ENCODE assay signal across 9 mouse cellular contexts in the genomic region with DNA sequence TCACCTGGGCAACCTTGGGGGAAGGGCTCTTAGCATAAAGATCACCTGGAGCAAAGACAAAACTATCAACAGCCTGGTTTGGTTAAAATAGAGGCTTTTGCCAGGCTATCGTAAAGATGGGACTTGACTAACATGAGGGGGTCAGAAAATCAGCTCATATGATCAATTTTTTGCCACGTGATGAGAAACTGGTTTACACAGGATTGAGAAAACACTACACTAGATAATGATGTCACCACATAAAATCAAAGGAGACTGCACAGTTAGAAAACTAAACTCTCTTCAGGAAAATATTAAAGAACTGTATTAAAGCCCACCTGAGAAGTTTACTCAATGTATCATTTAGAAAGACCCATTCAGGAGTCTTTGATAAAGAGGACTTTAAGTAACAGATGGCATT. TPM values are rescaled to one million over a fixed set of nuclear protein-coding genes. Genes with fewer than 3 reads are reported as not detected.
A peak's percentile ranks its signal among the peaks of the same experiment; 100 is the strongest.
DNase-seq lines count a peak whose midpoint lies in the region; ATAC-seq lines count a peak whose summit lies in the region.
"Had no signal": no experiment of that assay in that cellular context is flagged by ENCODE, and none has a peak within 500 bp of the region (broad histone marks: within the 10 kb centered on the region; RNA-seq: fewer than 3 reads in every experiment).

No protein-coding gene starts in this region.

- H3K4me3 ChIP-seq in lung, embryonic 15.5 days: peak overlapping the region; percentile 97
- peak overlapping the region; percentile 72 for H3K4me3 ChIP-seq in forebrain, embryonic 11.5 days (ENCODE audit: low read depth, low read length)
- H3K4me3 ChIP-seq in limb, embryonic 11.5 days (ENCODE audit: low read depth, low read length): peak overlapping the region; percentile 85
- peak overlapping the region; percentile 89 for H3K4me3 ChIP-seq in neural tube, embryonic 15.5 days (replicated peaks)

- H3K27ac ChIP-seq in lung, embryonic 15.5 days: no peak overlapping the region
- H3K27ac ChIP-seq in forebrain, embryonic 11.5 days (ENCODE audit: low read depth, low read length): no peak overlapping the region
- H3K27ac ChIP-seq in limb, embryonic 11.5 days (replicated peaks; ENCODE audit: low read depth, low read length): no peak overlapping the region
- no peak overlapping the region for H3K27ac ChIP-seq in neural tube, embryonic 15.5 days (replicated peaks)

- no peaks in the 10 kb centered on the region for H3K9me3 ChIP-seq in lung, embryonic 15.5 days
- no peaks in the 10 kb centered on the region for H3K9me3 ChIP-seq in forebrain, embryonic 11.5 days (ENCODE audit: control insufficient read depth, low read length)
- H3K9me3 ChIP-seq in limb, embryonic 11.5 days (ENCODE audit: control insufficient read depth, low read length): no peaks in the 10 kb centered on the region
- H3K9me3 ChIP-seq in neural tube, embryonic 15.5 days (replicated peaks): no peaks in the 10 kb centered on the region

- no peaks in the 10 kb centered on the region for H3K36me3 ChIP-seq in lung, embryonic 15.5 days
- no peaks in the 10 kb centered on the region for H3K36me3 ChIP-seq in forebrain, embryonic 11.5 days (ENCODE audit: control insufficient read depth, insufficient read depth, low read length)
- H3K36me3 ChIP-seq in limb, embryonic 11.5 days (ENCODE audit: control insufficient read depth, insufficient read depth, low read length): peaks cover 3% of the 10 kb centered on the region; the same call in 1 of the 2 replicates
- no peaks in the 10 kb centered on the region for H3K36me3 ChIP-seq in neural tube, embryonic 15.5 days

- peak overlapping the region; percentile 99; the same call in 1 of the 2 replicates for H3K9ac ChIP-seq in lung, embryonic 15.5 days
- H3K9ac ChIP-seq in forebrain, embryonic 11.5 days (ENCODE audit: low read length): no peak overlapping the region
- no peak overlapping the region for H3K9ac ChIP-seq in limb, embryonic 11.5 days (ENCODE audit: low read length)
- H3K9ac ChIP-seq in neural tube, embryonic 15.5 days (replicated peaks): peak overlapping the region; percentile 96; the same call in 1 of the 2 replicates

- WGBS in lung, embryonic 15.5 days: 38% methylated on average over 2 of the region's 2 CpGs
- WGBS in forebrain, embryonic 11.5 days: 61% methylated on average over 2 of the region's 2 CpGs
- 63% methylated on average over 2 of the region's 2 CpGs for WGBS in limb, embryonic 11.5 days
- WGBS in neural tube, embryonic 15.5 days: 55% methylated on average over 2 of the region's 2 CpGs

- DNase-seq in lung, postnatal 10 days: no peak
- DNase-seq in forebrain, embryonic 11.5 days (ENCODE audit: low spot score): no peak
- DNase-seq in limb, embryonic 11.5 days (ENCODE audit: low spot score): no peak
- DNase-seq in right cerebral cortex, postnatal 14 days: no peak
- DNase-seq in gastrocnemius, postnatal 36 days: no peak
- DNase-seq: thymus, postnatal 25 days had no signal

- intact Hi-C loops in gastrocnemius, postnatal 36 days (cut with DNase I): loop anchor here (5.0 kb wide), 1 partner anchor 33 kb away; no protein-coding TSS in a partner anchor

- no peak for ATAC-seq in lung, embryonic 15.5 days (ENCODE audit: borderline replicate concordance, extremely low read depth, low FRiP score, low TSS enrichment)
- ATAC-seq in forebrain, embryonic 11.5 days (replicated peaks; ENCODE audit: low FRiP score): no peak
- no peak for ATAC-seq in limb, embryonic 11.5 days (ENCODE audit: insufficient number of reproducible peaks, low FRiP score, low TSS enrichment, low read depth)
- no peak for ATAC-seq in neural tube, embryonic 15.5 days (ENCODE audit: low FRiP score)

- H3K27me3 ChIP-seq in lung, embryonic 15.5 days: no peaks in the 10 kb centered on the region
- no peaks in the 10 kb centered on the region for H3K27me3 ChIP-seq in forebrain, embryonic 11.5 days (ENCODE audit: control insufficient read depth, insufficient read depth, low read length)
- no peaks in the 10 kb centered on the region for H3K27me3 ChIP-seq in limb, embryonic 11.5 days (ENCODE audit: control insufficient read depth, insufficient read depth, low read length)
- no peaks in the 10 kb centered on the region for H3K27me3 ChIP-seq in neural tube, embryonic 15.5 days (replicated peaks)

- H3K4me1 ChIP-seq in lung, embryonic 15.5 days: peaks cover 8% of the 10 kb centered on the region; the same call in 1 of the 2 replicates
- peaks cover 5% of the 10 kb centered on the region; the same call in 1 of the 2 replicates for H3K4me1 ChIP-seq in forebrain, embryonic 11.5 days (replicated peaks; ENCODE audit: control insufficient read depth, insufficient read depth, low read length)
- H3K4me1 ChIP-seq in limb, embryonic 11.5 days (ENCODE audit: control insufficient read depth, insufficient read depth, low read length): 0 out of 2 replicates have a peak, but pooled peaks cover 3% of the 10 kb centered on the region
- peaks cover 26% of the 10 kb centered on the region for H3K4me1 ChIP-seq in neural tube, embryonic 15.5 days

- H3K4me2 ChIP-seq in lung, embryonic 15.5 days: peak overlapping the region; percentile 68
- H3K4me2 ChIP-seq in forebrain, embryonic 11.5 days (ENCODE audit: low read depth, low read length, severe bottlenecking): peak overlapping the region; percentile 70; the same call in 1 of the 2 replicates
- H3K4me2 ChIP-seq in limb, embryonic 11.5 days (ENCODE audit: low read depth, severe bottlenecking): peak overlapping the region; percentile 70
- peak overlapping the region; percentile 64 for H3K4me2 ChIP-seq in neural tube, embryonic 15.5 days

RNA-seq across cellular contexts. Expression of a gene that starts 9.4 kb away (rescaled TPM):
- polyA plus RNA-seq in lung, embryonic 15.5 days (2015; fragmentation: Nextera tagmentation; extraction: Ambion mirVana): 41.3 and 43.3 TPM in 2 replicates
- 45.1 and 49.4 TPM in 2 replicates for polyA plus RNA-seq in forebrain, embryonic 11.5 days (2014; fragmentation: Nextera tagmentation; extraction: Ambion mirVana)
- 36.1 and 36.9 TPM in 2 replicates for polyA plus RNA-seq in limb, embryonic 11.5 days (2014; fragmentation: Nextera tagmentation; extraction: Ambion mirVana)
- 58.1 and 67.8 TPM in 2 replicates for polyA plus RNA-seq in neural tube, embryonic 15.5 days (2015; fragmentation: Nextera tagmentation; extraction: Ambion mirVana)
- 100 to 1,000 TPM; 122 to 129 TPM for total RNA-seq in gastrocnemius, postnatal 36 days (2021)

RNA-seq across cellular contexts. Expression of a gene that starts 56.0 kb away (rescaled TPM):
- not detected in 2 replicates for polyA plus RNA-seq in lung, embryonic 15.5 days (2015; fragmentation: Nextera tagmentation; extraction: Ambion mirVana)
- not detected in 2 replicates for polyA plus RNA-seq in forebrain, embryonic 11.5 days (2014; fragmentation: Nextera tagmentation; extraction: Ambion mirVana)
- not detected in 2 replicates for polyA plus RNA-seq in limb, embryonic 11.5 days (2014; fragmentation: Nextera tagmentation; extraction: Ambion mirVana)
- not detected in 2 replicates for polyA plus RNA-seq in neural tube, embryonic 15.5 days (2015; fragmentation: Nextera tagmentation; extraction: Ambion mirVana)
- total RNA-seq in gastrocnemius, postnatal 36 days (2021): not detected
- total RNA-seq: left cerebral cortex, postnatal 14 days had no signal

Comparison
In these comparisons a context has a peak if more than half of its experiments do, and no peak if none do; other contexts are left out.
1. H3K9ac ChIP-seq: peak in lung, embryonic 15.5 days (single experiment) and neural tube, embryonic 15.5 days (single experiment); none in forebrain, embryonic 11.5 days (single experiment) and limb, embryonic 11.5 days (single experiment).
2. Peak in every context shown above with its lines, with median percentiles within 50 percentile points of each other: H3K4me2 ChIP-seq and H3K4me3 ChIP-seq.